Mouse (Mus musculus) leukemia stem cell, adult 10-12 weeks (primary cell): ENCODE data around the gene Slc24a5. TPM values are rescaled to one million over a fixed set of nuclear protein-coding genes. Genes with fewer than 3 reads are reported as not detected.

Experiments
- polyA plus RNA-seq: library from polyadenylated mRNA; stranded (reverse); fragments of >175 nt; gene quantifications from 2 replicates; pipeline ENCODE4 v1.2.3, GENCODE M21; 2012; ENCODE audit warnings: low replicate concordance

Slc24a5 gene
- polyA plus RNA-seq: not detected in 2 replicates

GRCm38 (mm10) chr2:125067894-125068293, at the start of gene Slc24a5:
Gene Slc24a5, plus strand, starts transcription at chr2:125068124.

GRCm38 (mm10) chr2:125123477-125123852, 55.5 kb downstream of the Slc24a5 start, which contains the start of gene Myef2:
Gene Myef2, minus strand, starts transcription at chr2:125123661.

GRCm38 (mm10) chr2:125135903-125136811, 68.2 kb downstream of the Slc24a5 start, which contains the start of gene Ctxn2:
Gene Ctxn2, plus strand, starts transcription at chr2:125136692.

Other genes with a start within 250 kb of the Slc24a5 start
- gene Myef2, start 55.5 kb downstream of the Slc24a5 start, polyA plus RNA-seq: 13.3 and 20.6 TPM in 2 replicates
- not detected in 2 replicates for gene Ctxn2, start 68.6 kb downstream of the Slc24a5 start, polyA plus RNA-seq
- gene Slc12a1, start 84.4 kb downstream of the Slc24a5 start, polyA plus RNA-seq: not detected in 2 replicates
- gene Dut, start 179.1 kb downstream of the Slc24a5 start, polyA plus RNA-seq: 157 and 201 TPM in 2 replicates